Mouse (Mus musculus): Measurements from ENCODE around the gene Cog7.

DNA sequence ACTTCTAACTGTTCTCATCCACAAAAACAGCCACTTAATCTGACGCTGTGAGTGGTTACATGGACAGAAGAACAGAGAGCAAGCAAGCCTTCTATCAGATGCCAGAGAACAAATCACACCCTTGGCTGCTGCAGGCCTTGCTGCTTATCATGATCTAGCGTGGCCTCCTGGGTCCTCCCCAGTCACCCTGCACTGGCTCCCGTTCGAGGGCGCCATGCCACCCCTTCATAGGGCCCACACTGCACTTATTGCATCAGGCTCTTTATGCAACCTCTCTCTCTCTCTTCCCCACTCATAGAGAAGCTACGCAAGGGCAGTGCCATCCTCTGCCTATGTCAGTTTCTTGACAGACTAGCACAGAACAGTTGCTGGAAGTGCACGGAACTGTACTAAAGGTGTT lies 15.3 kb downstream of the Cog7 start:
- TF ChIP-seq CTCF (conservative IDR thresholded peaks at IDR 0.05; ENCODE audit: insufficient read depth, insufficient read length, low read depth, low read length): no peak
- TF ChIP-seq POLR2A (IDR thresholded peaks at IDR 0.05; ENCODE audit: low read depth, low read length): no peak

Measured in kidney, adult 2 months (tissue).